Mouse (Mus musculus) kidney, adult 2 months (tissue): ENCODE measurements around the gene Tbcd.

Source experiments
- CTCF ChIP-seq: fragments of 200-500 bp; conservative IDR thresholded peaks from 2 replicates; pipeline ENCODE4 v1.5.1; 2011; ENCODE audit warnings: low read depth, mild to moderate bottlenecking, control low read depth, low read length, moderate library complexity, mixed read lengths; ENCODE audit not compliant: insufficient read depth, insufficient read length
- POLR2A ChIP-seq: fragments of 200-500 bp; IDR thresholded peaks from one replicate; pipeline ENCODE4 v1.6.1; 2011; ENCODE audit warnings: low read depth, low read length, control low read depth

- TF ChIP-seq CTCF (no peak), POLR2A (no peak)
Measured at GRCm38 (mm10) chr11:121474831-121475230, 23.1 kb downstream of the Tbcd start.
